Mouse (Mus musculus) regulatory T cell (primary cell): Measurements from ENCODE around the gene Zdhhc4.

Source experiments
- in situ Hi-C: fragments of 300-600 bp; cut with MboI, MseI; formaldehyde crosslinking; loops from one replicate; pipeline ENCODE4 v1.15.1; 2025; ENCODE audit warnings: high pct_unique_total_duplicates

Zdhhc4 gene

DNA sequence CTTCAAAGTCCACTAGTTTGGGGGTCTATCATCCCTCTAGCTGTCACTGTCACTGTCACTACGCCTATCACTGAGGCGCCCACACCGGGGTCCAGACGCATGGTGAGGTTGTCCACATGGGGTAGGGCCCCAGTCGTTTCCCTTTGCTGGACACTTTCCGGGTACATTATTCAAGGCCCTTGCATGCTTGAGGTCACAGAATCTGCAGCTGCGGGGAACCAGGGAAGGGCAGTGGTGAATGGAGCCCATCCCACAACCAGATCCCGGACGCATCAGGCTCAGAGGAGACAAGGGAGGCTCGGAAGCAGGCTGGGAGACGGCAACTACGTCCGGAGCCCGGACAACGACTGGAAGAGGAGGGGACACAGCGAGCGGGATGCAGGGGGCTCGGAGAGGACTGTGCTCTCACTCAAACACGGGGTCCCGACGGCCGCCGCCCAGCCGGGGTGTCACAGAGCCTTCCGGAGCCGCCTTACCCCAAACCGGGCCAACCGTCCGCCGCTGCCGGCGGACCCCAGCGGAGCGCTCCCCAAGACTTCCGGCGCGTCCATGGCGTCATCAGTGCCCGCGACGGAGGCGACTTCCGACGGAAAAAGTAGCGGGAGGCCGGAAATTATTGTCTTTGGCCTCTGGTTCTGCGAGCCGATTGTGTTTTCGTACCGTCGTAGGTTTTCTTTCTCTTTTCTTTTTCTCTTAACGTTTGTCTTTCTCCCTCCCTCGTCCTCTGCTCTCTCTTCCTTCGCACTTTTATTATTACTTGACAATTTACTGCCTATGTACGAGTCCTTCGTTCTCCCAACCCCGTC lies at the start of gene Zdhhc4:
Gene Zdhhc4 (minus strand): TSS at position 567 of the 806 bp plus-strand sequence.
- in situ Hi-C loops, result no loop called here

DNA sequence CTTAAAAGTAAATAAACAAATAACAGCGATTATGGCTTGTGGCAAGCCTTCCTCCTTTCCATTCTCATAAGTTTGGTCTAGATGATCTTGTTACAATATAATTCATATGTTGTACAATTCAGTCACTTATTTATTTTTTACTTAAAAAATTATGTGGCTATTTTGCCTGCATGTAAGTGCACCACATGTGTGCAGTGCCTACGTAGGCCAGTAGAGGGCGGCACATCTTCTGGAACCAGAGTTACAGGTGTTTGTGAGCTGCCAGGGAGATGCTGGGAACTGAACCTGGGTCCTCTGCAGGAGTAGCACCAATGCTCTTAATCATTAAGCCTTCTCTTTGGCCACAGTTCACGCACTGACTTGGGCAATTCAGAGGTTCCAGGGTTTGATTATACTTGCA lies 47.1 kb upstream of the Zdhhc4 start:
- in situ Hi-C loops, result no loop called here

DNA sequence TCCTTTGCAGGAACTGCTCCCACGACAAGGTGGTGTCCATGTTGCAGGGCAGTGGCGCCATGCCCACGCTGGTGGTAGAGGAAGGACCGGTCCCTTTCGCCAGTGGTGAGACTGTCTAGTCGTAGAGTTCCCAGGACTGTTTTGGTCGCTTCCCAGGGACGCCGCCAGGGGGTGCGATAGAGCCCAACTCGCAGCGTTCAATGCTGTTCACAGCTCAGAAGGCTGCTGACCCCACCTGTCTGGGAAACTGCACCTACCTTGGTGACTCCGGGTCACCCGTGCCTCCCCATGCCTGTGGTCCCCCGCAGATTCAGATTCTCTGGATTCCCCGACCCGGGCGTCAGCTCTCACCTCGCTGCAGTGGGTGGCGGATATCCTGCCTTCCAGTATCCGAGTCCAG lies 46.2 kb upstream of the Zdhhc4 start:
- in situ Hi-C loops, result no loop called here

DNA sequence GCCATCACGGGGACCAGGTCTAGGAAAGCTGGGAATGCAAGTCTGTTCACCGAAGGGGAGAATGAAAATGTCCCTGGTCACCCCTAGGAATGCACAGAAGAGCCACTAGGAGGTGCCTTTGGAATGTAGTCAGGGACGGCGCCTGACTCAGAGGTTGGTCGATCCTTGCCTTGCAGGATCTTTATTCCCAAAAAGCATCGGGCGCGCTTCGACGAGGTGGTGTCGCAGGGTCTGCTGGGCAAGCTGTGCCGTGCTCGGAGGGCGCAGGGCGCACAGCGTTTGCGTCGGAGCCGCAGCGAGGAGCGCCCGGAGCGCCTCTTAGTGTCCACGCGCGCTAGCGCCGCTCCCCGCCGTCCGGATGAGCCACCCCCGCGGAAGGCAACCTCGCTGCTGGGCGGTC lies 43.8 kb upstream of the Zdhhc4 start:
- in situ Hi-C loops, result no loop called here

DNA sequence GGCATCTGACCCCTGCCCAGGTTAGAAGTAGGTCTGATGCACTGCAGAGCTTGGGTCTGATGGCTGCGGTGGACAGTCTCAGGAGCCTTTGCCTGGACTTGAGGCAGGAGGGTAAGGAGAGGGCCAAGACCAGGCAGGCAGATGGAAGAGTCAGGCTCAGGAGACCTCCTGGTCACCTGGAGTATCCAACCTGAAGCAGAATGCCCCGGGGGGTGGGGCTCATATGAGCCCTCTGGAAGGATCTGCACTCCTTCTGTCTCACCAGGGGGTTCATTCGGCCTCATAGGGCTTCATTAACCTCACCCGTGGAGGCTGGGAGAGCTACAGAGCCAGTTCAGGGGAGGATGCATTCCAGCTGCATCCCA lies 42.1 kb upstream of the Zdhhc4 start:
- in situ Hi-C loops, result no loop called here

DNA sequence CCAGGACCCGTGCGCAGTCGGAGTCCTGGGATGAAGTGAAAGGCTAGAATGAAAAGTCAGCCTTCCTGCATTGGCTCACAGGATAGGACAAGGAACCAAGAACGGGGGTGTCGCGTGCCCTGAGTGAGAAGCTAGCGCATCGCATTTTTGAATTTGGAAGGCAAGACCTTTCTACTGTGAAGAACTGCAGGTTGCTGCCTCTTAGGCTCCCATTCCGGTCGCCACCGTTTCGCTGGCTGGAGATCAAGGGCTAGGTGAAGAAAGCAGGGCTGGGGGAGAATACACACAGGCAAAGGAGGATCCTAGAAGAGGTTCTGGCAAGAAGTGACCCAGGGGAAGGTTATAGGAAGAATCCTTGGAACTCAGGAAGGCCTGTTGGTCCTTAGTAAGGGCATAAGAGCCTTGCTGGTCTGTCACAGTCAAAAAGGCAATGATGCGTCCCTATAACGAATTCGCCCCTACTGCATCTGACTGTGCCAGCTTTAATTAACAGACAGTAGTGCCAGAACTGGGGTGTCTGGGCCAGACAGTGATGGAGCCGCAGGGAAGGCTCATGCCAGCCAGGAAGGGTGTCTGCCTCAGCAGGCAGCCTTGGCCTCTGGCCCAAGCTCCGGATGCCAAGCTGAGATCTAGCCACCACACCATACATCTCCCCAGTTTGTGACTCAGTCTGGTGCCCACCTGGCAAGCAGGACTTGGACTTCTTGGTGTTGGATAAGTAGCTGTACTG lies 41.5 kb upstream of the Zdhhc4 start:
- in situ Hi-C loops, result no loop called here

DNA sequence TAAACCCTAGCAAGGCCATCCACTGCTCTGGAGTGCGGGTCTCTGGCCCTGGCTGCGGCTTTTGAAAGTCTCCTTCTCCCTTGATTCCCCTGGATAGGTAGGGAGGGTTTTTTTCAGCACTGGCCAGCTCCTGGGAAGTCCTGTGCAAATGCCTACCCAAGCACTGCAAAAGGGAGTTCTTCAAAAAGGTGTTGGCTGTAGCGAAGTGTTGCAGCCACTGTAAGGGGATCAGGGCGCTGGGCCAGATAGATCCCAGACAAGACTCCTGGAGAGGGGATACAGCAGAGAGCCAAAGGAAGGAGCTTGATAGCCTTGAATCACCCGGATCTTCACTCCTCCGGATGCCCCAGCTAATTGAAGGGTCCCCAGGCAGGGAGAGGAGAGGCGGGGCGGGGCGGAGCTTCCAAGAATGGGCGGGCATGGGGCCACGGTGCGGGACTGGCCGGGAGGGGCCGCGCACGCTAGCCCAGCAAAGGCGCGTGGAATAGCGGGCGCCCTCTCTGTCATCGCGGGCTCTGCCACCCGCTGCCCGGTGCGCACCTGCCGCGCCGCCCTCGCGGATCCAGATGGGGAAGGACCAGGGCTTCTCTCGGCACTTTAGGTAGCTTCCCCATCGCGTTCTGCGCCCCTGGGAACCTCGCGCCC lies 40.7 kb upstream of the Zdhhc4 start:
- in situ Hi-C loops, result no loop called here

DNA sequence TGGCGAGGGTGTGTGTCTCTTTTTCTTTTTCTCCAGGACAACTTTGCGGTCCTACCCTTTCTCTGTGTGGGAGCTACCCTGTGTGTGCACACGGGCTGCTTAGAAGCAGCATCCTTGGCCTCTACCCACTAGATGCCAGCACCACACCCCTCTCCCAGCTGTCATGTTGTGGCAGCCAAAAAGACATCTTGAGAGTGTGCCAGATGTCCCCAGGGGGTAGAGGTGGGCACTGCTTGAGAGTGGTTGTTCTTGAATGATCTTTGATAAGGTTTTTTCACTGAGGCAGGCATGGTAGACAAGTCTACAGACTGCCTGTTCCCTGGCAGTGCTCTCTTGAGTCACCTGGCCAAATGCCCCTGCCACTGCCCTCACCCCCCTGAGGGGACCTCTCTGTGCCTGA lies 38.9 kb upstream of the Zdhhc4 start:
- in situ Hi-C loops, result no loop called here

DNA sequence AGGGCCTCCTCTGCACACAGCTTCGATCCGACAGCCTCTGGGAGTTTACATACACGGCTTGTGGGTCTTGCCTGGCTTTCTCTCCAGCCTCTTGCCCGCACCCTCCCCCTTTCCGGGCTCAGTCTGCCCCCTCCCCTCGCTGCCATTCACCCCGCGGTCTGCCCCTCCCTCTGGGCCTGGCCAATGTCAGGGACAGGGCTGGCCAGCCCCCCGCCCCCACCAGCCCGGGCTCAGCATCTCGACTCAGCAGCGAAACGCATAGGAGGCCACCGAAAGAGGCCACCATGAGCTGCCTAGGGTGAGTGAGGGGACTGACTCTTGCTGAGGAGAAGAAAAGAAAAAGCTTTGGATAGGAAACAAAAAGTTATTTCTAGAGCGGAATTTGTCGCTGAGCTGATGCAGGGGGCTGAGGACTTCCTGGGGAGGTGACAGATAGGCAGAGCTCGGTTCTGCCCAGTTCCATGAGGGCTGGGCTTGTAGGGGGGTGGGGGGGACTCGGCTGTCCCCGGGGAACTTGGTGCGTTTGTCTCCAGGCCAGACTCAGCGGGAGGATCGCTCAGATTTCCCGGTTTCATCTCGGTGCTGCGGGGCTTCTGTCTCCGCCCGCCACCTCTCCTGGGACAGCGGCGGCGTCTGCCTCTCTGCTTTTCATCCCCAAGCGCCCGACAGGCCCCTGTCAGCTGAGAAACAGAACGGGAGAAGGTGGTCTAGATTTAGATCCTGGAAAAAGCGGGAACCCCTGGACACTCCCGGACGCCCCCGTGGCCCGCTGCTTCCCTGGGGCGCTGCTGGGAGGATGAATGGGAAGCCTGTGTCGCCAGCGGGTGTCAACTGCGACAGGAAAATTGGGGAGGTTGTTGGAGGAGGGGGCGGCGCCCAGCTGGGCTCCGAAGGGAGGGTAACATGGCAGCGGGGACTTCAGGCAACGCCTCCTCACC lies 34.9 kb upstream of the Zdhhc4 start:
- in situ Hi-C loops, result no loop called here

DNA sequence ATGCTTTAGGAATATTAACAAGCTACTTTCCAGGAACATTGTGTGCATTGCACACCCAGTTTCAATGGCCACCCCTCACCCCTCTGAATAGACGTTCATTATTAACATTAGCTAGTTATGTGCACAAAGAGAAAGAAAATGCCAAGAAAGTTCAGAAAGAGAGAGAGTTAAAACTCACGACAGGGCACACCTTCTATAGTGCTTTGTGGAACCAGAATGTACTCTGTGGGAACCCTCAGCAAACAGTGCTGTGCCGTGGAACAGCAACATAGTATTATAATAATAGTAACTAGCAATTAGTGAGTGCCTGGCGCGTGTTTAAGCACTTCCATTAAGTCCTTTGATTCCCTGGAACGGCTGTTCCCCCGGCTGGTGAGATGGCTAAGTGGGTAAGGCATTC lies 32.4 kb upstream of the Zdhhc4 start:
- in situ Hi-C loops, result no loop called here

DNA sequence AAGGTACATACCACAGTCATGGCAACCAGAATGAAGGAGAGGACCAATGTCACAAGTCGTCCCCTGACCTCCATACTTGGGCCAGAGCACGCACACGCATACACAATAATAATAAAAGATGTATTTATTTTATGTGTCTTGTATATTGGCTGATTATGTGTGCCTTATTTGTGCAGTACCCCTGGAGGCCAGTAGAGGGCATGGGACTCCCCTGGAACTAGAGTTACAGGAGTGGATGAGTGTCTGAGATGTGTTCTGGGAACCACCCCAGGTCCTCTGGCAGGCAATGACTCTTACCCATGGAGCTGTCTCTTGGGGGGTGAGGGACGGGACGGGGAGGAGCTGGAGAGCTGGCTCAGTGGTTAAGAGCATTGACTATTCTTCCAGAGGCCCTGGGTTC lies 30.9 kb upstream of the Zdhhc4 start:
- in situ Hi-C loops, result no loop called here

DNA sequence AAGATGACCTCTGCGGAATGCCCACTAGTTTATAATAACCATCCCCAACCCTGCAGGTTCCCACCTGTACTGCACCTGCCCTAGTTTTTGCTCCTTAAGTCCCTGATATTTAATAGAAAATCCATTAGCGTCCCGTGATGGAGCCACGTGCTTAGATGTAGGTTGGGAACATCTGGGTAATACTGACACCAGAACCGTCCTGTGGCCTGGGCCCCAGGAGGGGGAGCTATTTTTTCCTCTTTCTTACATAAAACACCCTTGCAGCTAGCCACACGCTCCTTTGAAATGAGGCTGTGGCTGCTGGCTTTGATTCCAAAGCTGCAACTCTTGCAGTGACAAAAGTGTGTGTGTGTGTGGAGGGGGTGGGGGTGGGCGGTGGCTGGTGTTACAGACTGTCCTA lies 30.2 kb upstream of the Zdhhc4 start:
- in situ Hi-C loops, result no loop called here

DNA sequence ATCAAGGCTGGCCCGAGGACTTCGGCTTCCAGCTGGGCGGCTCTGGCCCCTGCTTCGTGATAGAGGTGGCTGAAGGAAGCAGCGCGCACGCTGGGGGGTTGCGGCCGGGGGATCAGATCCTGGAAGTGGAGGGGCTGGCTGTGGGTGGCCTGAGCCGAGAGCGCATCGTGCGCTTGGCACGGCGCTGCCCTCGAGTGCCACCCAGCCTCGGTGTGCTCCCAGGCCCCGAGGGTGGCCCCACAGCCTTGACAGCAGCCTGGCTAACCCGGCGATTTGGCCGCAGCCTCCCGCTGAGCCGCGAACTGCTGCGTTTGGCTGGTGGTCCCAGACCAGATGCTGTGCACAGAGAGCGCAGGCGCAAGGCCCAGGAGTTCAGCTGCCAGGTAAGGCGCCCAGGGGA lies 28.5 kb upstream of the Zdhhc4 start:
- in situ Hi-C loops, result no loop called here

DNA sequence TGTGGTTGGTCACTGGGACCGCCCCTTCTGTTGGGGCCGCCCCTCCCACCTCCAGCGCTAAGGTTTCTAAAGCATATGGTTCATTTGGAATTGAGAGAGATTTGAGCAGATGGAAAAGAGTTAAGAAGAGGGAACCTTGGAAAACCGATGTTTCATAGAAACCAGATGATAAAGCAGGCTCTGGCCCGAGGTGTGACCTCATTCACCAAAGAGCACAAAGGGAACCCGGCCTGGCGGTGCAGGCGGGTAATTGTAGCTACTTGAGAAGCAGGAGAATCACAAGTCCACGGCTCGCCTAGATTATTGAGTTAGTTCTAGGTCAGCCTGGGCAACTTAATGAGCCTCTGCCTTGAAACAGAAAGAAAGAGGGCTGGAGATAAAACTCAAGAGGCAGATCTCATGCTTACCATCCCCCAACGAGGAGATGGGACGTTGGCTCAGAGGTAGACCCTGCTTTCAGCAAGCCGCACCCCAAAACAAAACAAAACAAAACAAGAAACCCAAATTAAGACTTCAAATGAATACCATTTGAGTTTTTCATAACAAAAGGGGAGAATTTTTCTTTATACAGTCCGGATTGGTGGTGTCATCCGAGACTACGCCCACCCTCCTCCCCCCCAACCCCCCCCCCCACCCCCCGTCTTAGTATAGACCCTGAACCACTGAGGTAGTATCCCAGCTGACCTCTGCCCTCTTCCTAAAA lies 27.8 kb upstream of the Zdhhc4 start, which contains the start of gene Grid2ip:
Gene Grid2ip (plus strand): TSS at position 653 of the 703 bp plus-strand sequence.
- in situ Hi-C loops, result no loop called here

DNA sequence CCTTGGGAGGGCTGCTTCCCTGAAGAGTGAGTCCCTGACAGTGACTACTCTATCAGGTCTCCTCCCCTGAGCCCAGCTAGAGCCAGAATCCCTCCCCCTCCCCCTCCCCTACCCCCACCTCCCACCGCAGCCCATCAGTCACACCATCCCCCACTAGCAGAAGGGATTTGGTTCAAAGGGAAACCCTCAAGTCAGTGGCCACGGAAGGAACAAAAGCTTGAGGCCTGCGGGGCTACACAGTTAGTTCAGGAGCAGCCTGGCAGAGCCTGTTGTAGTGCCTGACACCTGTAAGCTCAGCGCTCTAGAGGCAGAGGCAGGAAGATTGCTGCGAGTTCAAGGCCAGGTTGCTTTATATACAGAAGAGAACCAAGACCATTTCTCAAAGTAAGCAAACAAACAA lies 27.0 kb upstream of the Zdhhc4 start:
- in situ Hi-C loops, result no loop called here

DNA sequence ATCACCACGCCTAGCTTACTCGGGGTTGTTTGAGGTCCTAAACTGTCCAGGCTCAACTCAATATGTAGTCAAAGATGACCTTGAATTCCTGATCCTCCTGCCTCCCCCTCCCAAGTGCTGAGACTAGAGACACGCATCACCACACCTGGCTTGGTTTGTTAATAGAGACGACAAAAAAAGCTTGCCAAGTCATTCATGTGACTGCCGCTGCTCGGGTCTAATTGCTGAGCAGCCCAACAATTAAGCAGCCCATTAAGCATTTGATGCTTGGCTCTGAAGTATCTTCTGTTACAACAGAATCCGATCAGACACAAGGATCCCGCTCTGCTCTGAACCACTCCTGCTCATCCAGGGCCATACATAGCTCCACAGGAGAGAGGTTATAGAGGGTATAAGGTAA lies 17.3 kb upstream of the Zdhhc4 start:
- in situ Hi-C loops, result no loop called here

DNA sequence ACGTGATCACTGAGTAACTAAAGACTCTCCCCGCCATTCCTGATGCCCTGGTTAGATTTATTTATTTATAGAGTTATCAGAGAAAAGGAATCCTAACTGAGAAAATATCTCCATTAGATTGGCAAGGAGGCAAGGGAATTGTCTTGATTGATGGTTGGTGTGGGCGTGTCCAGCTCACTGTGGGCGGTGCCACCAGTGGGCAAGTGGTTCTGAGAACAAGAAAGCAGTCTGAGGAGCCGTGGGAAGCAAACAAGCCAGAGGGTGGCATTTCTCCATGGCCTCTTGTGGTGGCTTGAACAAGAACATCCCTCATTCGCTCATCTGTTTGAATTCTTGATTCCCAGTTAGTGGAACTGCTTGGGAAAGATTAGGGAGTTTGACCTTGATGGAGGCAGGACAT lies 10.5 kb upstream of the Zdhhc4 start:
- in situ Hi-C loops, result loop anchor here (5.0 kb wide), 1 partner anchor 78 kb away; no protein-coding TSS in a partner anchor

DNA sequence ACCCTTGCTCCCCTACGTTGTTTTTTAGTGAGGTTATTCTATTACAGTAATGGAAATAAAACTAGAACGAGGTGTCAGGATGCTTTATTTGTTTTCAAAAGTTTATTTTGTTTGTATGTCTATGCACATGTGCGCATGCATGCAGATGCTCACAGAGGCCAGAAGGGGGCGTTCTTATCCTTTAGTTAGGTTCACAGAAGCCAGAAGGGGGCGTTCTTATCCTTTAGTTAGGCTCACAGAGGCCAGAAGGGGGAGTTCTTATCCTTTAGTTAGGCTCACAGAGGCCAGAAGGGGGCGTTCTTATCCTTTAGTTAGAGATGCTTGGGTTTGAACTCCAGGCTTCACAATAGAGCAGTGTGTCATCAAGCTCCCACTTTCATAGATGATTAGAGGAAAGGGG lies 7.5 kb upstream of the Zdhhc4 start:
- in situ Hi-C loops, result loop anchor here (5.0 kb wide), 1 partner anchor 81 kb away; no protein-coding TSS in a partner anchor

DNA sequence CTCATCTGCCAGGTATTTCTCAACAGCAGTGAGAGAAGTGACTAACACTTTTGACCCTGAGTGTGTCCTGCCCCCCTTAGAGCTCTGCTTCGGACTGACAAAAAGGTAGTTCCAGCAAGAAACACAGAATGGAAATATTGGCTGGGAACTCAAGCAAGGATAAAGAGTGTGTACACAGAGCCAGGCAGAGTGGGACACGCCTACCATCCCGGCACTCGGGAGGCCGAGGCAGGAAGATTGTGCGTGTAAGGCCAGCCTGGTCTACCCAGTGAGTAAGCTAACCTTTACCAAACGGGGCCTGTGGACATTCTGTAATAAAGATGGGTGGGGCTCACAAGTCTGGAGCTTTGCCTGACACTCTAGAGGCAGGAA lies 6.0 kb upstream of the Zdhhc4 start:
- in situ Hi-C loops, result loop anchor here (5.0 kb wide), 1 partner anchor 82 kb away; no protein-coding TSS in a partner anchor

DNA sequence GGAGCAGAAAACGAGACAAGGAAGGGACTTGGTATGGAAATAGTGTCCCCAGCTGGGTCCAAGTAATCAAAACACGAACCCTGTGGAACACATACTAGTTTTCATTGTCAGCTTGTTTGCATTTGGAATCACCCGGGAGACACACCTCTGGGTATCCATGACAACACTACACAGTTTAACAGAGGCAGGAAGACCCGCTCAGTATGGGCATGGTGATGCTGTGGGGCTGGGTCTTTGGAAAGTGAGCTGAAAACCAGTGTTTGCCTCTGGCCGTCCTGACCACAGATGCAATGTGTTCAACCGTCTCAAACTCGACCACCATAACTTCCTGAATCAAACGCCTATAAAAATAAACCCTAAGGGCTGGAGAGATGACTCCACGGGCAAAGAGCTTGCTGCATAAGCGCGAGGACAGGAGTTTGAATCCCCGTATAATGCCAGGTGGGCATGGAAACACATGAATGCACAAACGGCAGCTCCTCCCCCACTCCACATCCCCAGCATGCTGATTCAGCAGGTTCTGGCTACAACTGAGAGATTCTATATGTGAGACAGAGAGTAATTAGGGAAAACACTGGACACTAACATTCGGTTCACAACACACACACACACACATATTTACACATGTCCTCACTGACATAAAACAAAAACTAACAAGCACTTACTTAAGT lies 5.5 kb upstream of the Zdhhc4 start:
- in situ Hi-C loops, result loop anchor here (5.0 kb wide), 1 partner anchor 83 kb away; no protein-coding TSS in a partner anchor
